Mouse (Mus musculus): ENCODE data around the gene Edc4. TPM values are rescaled to one million over a fixed set of nuclear protein-coding genes. Genes with fewer than 3 reads are reported as not detected.

Gene Edc4
- polyA plus RNA-seq, 1 experiment = 193 TPM

DNA sequence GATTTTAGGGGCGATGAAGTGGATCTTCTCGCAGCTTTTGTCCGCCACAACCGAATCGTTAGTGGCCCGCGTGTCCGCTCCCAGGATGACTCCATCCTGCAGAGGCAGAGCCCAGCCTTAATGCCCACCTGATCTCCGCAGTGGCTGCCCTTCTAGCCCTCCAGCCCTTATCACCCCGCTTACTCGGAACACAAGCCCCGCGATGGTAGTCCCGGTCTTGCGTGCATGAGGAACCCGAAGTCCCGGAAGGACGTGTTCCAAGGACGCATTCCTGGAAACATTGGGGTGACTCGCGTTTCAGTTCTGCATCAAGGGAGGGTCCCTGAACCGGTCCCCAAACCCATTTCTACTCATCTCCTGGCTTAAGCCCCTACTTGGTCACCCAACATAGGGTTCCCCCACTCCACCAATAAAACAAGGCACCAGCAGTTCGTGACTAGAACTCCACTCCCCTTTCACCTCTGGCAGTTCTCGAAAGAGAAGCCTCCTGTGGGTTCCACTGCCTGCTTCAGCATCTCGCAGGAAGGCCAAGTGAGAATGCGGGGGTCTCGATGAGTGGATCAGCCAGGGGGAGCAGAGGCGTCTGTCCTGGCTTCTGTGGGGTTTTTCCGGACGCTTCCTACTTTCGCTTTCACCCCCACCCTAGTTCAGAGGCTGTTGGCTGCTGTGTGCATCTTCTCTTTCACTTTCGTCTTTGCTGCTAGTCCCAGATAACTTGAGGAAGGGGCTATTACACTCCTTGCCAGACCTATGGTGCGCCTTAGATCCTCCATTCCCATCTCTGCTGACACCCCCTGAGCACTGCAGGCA is 57.0 kb downstream of the Edc4 start:
- H3K27ac ChIP-seq (ENCODE audit: control insufficient read depth, insufficient read depth, low read length) = peak overlapping the region; percentile 91
- DNase-seq = peak; percentile 58
- H3K27me3 ChIP-seq (ENCODE audit: control insufficient read depth, insufficient read depth, low read length) = no peaks in the 10 kb centered on the region
- H3K36me3 ChIP-seq (ENCODE audit: control insufficient read depth, insufficient read depth, low read length) = no peaks in the 10 kb centered on the region
- WGBS = 0% methylated on average over 33 of the region's 33 CpGs
- peaks cover 15% of the 10 kb centered on the region for H3K4me1 ChIP-seq (replicated peaks; ENCODE audit: control insufficient read depth, insufficient read depth, low read length)
- TF ChIP-seq CTCF (IDR thresholded peaks at IDR 0.05; ENCODE audit: borderline replicate concordance, control insufficient read depth, extremely low read depth, insufficient read depth, low read length, poor library complexity) (no peak), POLR2A (IDR thresholded peaks at IDR 0.05; ENCODE audit: control insufficient read depth, extremely low read depth, insufficient read depth, low read length, poor library complexity) (peak; percentile 24; the same call in 1 of the 2 replicates)
- H3K4me3 ChIP-seq (ENCODE audit: control insufficient read depth, insufficient read depth, low read length) = peak overlapping the region; percentile 87

- H3K27me3 ChIP-seq (ENCODE audit: control insufficient read depth, insufficient read depth, low read length) = no peaks in the 10 kb centered on the region
- peak; percentile 49 for DNase-seq
- peak within 1 kb of the TSS; percentile 87 for H3K4me3 ChIP-seq (ENCODE audit: control insufficient read depth, insufficient read depth, low read length)
- H3K27ac ChIP-seq (ENCODE audit: control insufficient read depth, insufficient read depth, low read length) = peak within 1 kb of the TSS; percentile 91
- H3K36me3 ChIP-seq (ENCODE audit: control insufficient read depth, insufficient read depth, low read length) = no peaks in the 10 kb centered on the region
- TF ChIP-seq POLR2A (IDR thresholded peaks at IDR 0.05; ENCODE audit: control insufficient read depth, extremely low read depth, insufficient read depth, low read length, poor library complexity) (no peak), CTCF (IDR thresholded peaks at IDR 0.05; ENCODE audit: borderline replicate concordance, control insufficient read depth, extremely low read depth, insufficient read depth, low read length, poor library complexity) (no peak)
- peaks cover 15% of the 10 kb centered on the region for H3K4me1 ChIP-seq (replicated peaks; ENCODE audit: control insufficient read depth, insufficient read depth, low read length)
- WGBS = 6% methylated on average over 4 of the region's 4 CpGs
Measured at GRCm38 (mm10) chr8:105938306-105938669, 57.6 kb downstream of the Edc4 start, which contains the start of gene Psmb10. Gene Psmb10, minus strand, starts transcription at chr8:105938444.

DNA sequence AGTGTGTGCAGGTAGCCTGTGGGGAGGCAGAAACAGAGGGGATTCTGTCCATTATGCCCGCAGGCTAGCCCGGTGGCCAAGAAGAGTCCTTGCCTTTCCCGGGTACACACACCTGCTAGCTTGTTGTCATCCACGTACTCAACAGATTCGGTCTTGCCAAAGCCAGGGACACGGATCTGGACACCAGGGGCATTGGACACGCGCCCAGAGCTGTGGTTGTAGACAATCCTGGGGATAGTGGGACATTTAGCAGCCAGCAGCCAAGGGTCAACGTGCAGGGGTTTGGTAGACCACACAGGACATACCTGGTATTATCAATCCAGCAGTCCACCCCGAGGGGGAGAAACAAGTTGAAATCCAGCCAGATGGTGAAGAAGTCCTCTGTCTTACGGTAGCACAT is 61.3 kb downstream of the Edc4 start:
- DNase-seq = no peak
- TF ChIP-seq CTCF (IDR thresholded peaks at IDR 0.05; ENCODE audit: borderline replicate concordance, control insufficient read depth, extremely low read depth, insufficient read depth, low read length, poor library complexity) (no peak), POLR2A (IDR thresholded peaks at IDR 0.05; ENCODE audit: control insufficient read depth, extremely low read depth, insufficient read depth, low read length, poor library complexity) (no peak)
- no peak overlapping the region for H3K4me3 ChIP-seq (ENCODE audit: control insufficient read depth, insufficient read depth, low read length)
- H3K36me3 ChIP-seq (ENCODE audit: control insufficient read depth, insufficient read depth, low read length) = peaks cover 12% of the 10 kb centered on the region
- no peaks in the 10 kb centered on the region for H3K27me3 ChIP-seq (ENCODE audit: control insufficient read depth, insufficient read depth, low read length)
- 95% methylated on average over 11 of the region's 11 CpGs for WGBS
- peaks cover 11% of the 10 kb centered on the region for H3K4me1 ChIP-seq (replicated peaks; ENCODE audit: control insufficient read depth, insufficient read depth, low read length)
- no peak overlapping the region for H3K27ac ChIP-seq (ENCODE audit: control insufficient read depth, insufficient read depth, low read length)

GRCm38 (mm10) chr8:105942542-105942941 is 61.9 kb downstream of the Edc4 start:
- Histone ChIP-seq H3K27ac (ENCODE audit: control insufficient read depth, insufficient read depth, low read length) (no peak overlapping the region), H3K27me3 (ENCODE audit: control insufficient read depth, insufficient read depth, low read length) (no peaks in the 10 kb centered on the region), H3K36me3 (ENCODE audit: control insufficient read depth, insufficient read depth, low read length) (peaks cover 14% of the 10 kb centered on the region), H3K4me3 (ENCODE audit: control insufficient read depth, insufficient read depth, low read length) (no peak overlapping the region), H3K4me1 (replicated peaks; ENCODE audit: control insufficient read depth, insufficient read depth, low read length) (peaks cover 11% of the 10 kb centered on the region)
- DNase-seq = no peak
- WGBS = 98% methylated on average over 5 of the region's 5 CpGs
- TF ChIP-seq CTCF (IDR thresholded peaks at IDR 0.05; ENCODE audit: borderline replicate concordance, control insufficient read depth, extremely low read depth, insufficient read depth, low read length, poor library complexity) (no peak), POLR2A (IDR thresholded peaks at IDR 0.05; ENCODE audit: control insufficient read depth, extremely low read depth, insufficient read depth, low read length, poor library complexity) (no peak)

DNA sequence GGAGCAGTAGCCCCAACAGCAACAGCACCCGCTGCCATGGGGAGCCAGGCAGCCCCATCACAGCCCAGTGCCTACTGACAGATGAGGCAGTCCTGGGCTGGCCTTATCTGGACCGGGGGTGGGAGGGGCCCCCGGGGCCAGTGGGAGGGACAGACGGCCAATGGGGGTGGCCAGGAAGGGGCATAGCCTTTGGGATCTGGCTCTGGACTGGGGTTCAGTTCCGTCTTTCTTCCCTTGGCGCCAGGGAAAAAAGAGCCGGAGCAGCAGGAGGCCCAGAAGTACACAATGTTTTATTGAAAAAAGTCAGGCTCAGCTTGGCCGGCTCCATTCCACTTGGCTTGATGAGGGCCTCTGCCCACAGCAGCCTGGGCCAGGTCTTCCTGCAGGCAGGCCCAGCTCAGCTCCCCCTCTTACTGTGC is 62.6 kb downstream of the Edc4 start, which contains the start of gene Lcat:
Gene Lcat (minus strand): TSS at position 62 of the 419 bp plus-strand sequence.
- peaks cover 17% of the 10 kb centered on the region for H3K36me3 ChIP-seq (ENCODE audit: control insufficient read depth, insufficient read depth, low read length)
- no peak within 1 kb of the TSS for H3K27ac ChIP-seq (ENCODE audit: control insufficient read depth, insufficient read depth, low read length)
- peaks cover 9% of the 10 kb centered on the region for H3K4me1 ChIP-seq (replicated peaks; ENCODE audit: control insufficient read depth, insufficient read depth, low read length)
- DNase-seq = no peak
- 95% methylated on average over 8 of the region's 8 CpGs for WGBS
- TF ChIP-seq POLR2A (IDR thresholded peaks at IDR 0.05; ENCODE audit: control insufficient read depth, extremely low read depth, insufficient read depth, low read length, poor library complexity) (no peak), CTCF (IDR thresholded peaks at IDR 0.05; ENCODE audit: borderline replicate concordance, control insufficient read depth, extremely low read depth, insufficient read depth, low read length, poor library complexity) (no peak)
- no peak within 1 kb of the TSS for H3K4me3 ChIP-seq (ENCODE audit: control insufficient read depth, insufficient read depth, low read length)
- H3K27me3 ChIP-seq (ENCODE audit: control insufficient read depth, insufficient read depth, low read length) = no peaks in the 10 kb centered on the region

Other genes starting within 250 kb of the Edc4 start
- gene Ctcf, start 244.3 kb upstream of the Edc4 start, polyA plus RNA-seq (2012; rRNA removed) = 67.0 and 89.4 TPM in 2 replicates
- gene Agrp, start 243.5 kb upstream of the Edc4 start, polyA plus RNA-seq (2012; rRNA removed) = 0.52 and 1.00 TPM in 2 replicates
- gene Carmil2, start 194.6 kb upstream of the Edc4 start, polyA plus RNA-seq (2012; rRNA removed) = 408 and 419 TPM in 2 replicates
- gene Acd, start 179.8 kb upstream of the Edc4 start, polyA plus RNA-seq (2012; rRNA removed) = 118 and 122 TPM in 2 replicates
- 29.7 and 30.7 TPM in 2 replicates for gene Pard6a, start 179.7 kb upstream of the Edc4 start, polyA plus RNA-seq (2012; rRNA removed)
- gene 4933405L10Rik, start 173.2 kb upstream of the Edc4 start, polyA plus RNA-seq (2012; rRNA removed) = not detected in 2 replicates
- 46.7 and 53.9 TPM in 2 replicates for gene Enkd1, start 172.7 kb upstream of the Edc4 start, polyA plus RNA-seq (2012; rRNA removed)
- 7.3 and 8.5 TPM in 2 replicates for gene Gfod2, start 122.2 kb upstream of the Edc4 start, polyA plus RNA-seq (2012; rRNA removed)
- 47.1 and 53.0 TPM in 2 replicates for gene Ranbp10, start 53.5 kb upstream of the Edc4 start, polyA plus RNA-seq (2012; rRNA removed)
- gene Tsnaxip1, start 53.1 kb upstream of the Edc4 start, polyA plus RNA-seq (2012; rRNA removed) = 0.05 TPM in 2 replicates
- 53.2 TPM in 2 replicates for gene Cenpt, start 27.6 kb upstream of the Edc4 start, polyA plus RNA-seq (2012; rRNA removed)
- gene Thap11, start 25.7 kb upstream of the Edc4 start, polyA plus RNA-seq (2012; rRNA removed) = 75.3 and 84.9 TPM in 2 replicates
- gene Nutf2, start 20.3 kb upstream of the Edc4 start, polyA plus RNA-seq (2012; rRNA removed) = 52.4 and 54.4 TPM in 2 replicates
- 5.0 and 5.3 TPM in 2 replicates for gene Nrn1l, start 12.7 kb downstream of the Edc4 start, polyA plus RNA-seq (2012; rRNA removed)
- gene Pskh1, start 19.6 kb downstream of the Edc4 start, polyA plus RNA-seq (2012; rRNA removed) = 51.2 and 56.5 TPM in 2 replicates
- gene Ctrl, start 53.0 kb downstream of the Edc4 start, polyA plus RNA-seq (2012; rRNA removed) = 6.9 and 8.4 TPM in 2 replicates
- 375 and 484 TPM in 2 replicates for gene Psmb10, start 57.6 kb downstream of the Edc4 start, polyA plus RNA-seq (2012; rRNA removed)
- gene Lcat, start 62.5 kb downstream of the Edc4 start, polyA plus RNA-seq (2012; rRNA removed) = 5.3 and 6.0 TPM in 2 replicates
- 69.3 TPM in 2 replicates for gene Slc12a4, start 85.2 kb downstream of the Edc4 start, polyA plus RNA-seq (2012; rRNA removed)
- 0.09 TPM in 1 of 2 replicates, not detected in the other for gene Dpep3, start 98.5 kb downstream of the Edc4 start, polyA plus RNA-seq (2012; rRNA removed)
- gene Dus2, start 110.5 kb downstream of the Edc4 start, polyA plus RNA-seq (2012; rRNA removed) = 19.8 and 22.3 TPM in 2 replicates
- gene Dpep2nb, start 125.1 kb downstream of the Edc4 start, polyA plus RNA-seq (2012; rRNA removed) = not detected in 2 replicates
- gene Ddx28, start 131.0 kb downstream of the Edc4 start, polyA plus RNA-seq (2012; rRNA removed) = 16.7 and 20.3 TPM in 2 replicates
- gene Nfatc3, start 178.0 kb downstream of the Edc4 start, polyA plus RNA-seq (2012; rRNA removed) = 161 and 186 TPM in 2 replicates

Measured in thymus, adult 2 months (tissue).